Mouse (Mus musculus): ENCODE measurements around the gene Ext2. TPM values are rescaled to one million over a fixed set of nuclear protein-coding genes. Genes with fewer than 3 reads are reported as not detected.

The Ext2 gene
- polyA plus RNA-seq, 1 experiment from 2014 or later, result 78.6 TPM

- DNase-seq (ENCODE audit: low spot score) (no peak), ATAC-seq (replicated peaks; ENCODE audit: low FRiP score) (no peak)
- 96% methylated on average over 2 of the region's 2 CpGs for WGBS
- Histone ChIP-seq H3K4me2 (ENCODE audit: low read depth, low read length, severe bottlenecking) (no peak overlapping the region), H3K27me3 (ENCODE audit: control insufficient read depth, insufficient read depth, low read length) (no peaks in the 10 kb centered on the region), H3K36me3 (ENCODE audit: control insufficient read depth, insufficient read depth, low read length) (peaks cover 3% of the 10 kb centered on the region; the same call in 1 of the 2 replicates), H3K4me1 (replicated peaks; ENCODE audit: control insufficient read depth, insufficient read depth, low read length) (no peaks in the 10 kb centered on the region), H3K4me3 (ENCODE audit: low read depth, low read length) (no peak overlapping the region), H3K27ac (ENCODE audit: low read depth, low read length) (no peak overlapping the region), H3K9ac (ENCODE audit: low read length) (no peak overlapping the region), H3K9me3 (ENCODE audit: control insufficient read depth, low read length) (no peaks in the 10 kb centered on the region)
Observed at GRCm38 (mm10) chr2:93802947-93803346, 19.4 kb downstream of the Ext2 start.

GRCm38 (mm10) chr2:93801097-93801496 lies 21.3 kb downstream of the Ext2 start:
- Histone ChIP-seq H3K4me3 (ENCODE audit: low read depth, low read length) (no peak overlapping the region), H3K4me1 (replicated peaks; ENCODE audit: control insufficient read depth, insufficient read depth, low read length) (no peaks in the 10 kb centered on the region), H3K9ac (ENCODE audit: low read length) (no peak overlapping the region), H3K4me2 (ENCODE audit: low read depth, low read length, severe bottlenecking) (no peak overlapping the region), H3K27ac (ENCODE audit: low read depth, low read length) (no peak overlapping the region), H3K9me3 (ENCODE audit: control insufficient read depth, low read length) (no peaks in the 10 kb centered on the region), H3K27me3 (ENCODE audit: control insufficient read depth, insufficient read depth, low read length) (no peaks in the 10 kb centered on the region), H3K36me3 (ENCODE audit: control insufficient read depth, insufficient read depth, low read length) (peaks cover 3% of the 10 kb centered on the region; the same call in 1 of the 2 replicates)
- 78% methylated on average over 7 of the region's 7 CpGs for WGBS
- ATAC-seq (replicated peaks; ENCODE audit: low FRiP score), result no peak
- no peak for DNase-seq (ENCODE audit: low spot score)

- H3K4me2 ChIP-seq (ENCODE audit: low read depth, low read length, severe bottlenecking), result no peak overlapping the region
- H3K27me3 ChIP-seq (ENCODE audit: control insufficient read depth, insufficient read depth, low read length), result no peaks in the 10 kb centered on the region
- H3K4me1 ChIP-seq (replicated peaks; ENCODE audit: control insufficient read depth, insufficient read depth, low read length), result no peaks in the 10 kb centered on the region
- no peak overlapping the region for H3K4me3 ChIP-seq (ENCODE audit: low read depth, low read length)
- WGBS, result 89% methylated on average over 19 of the region's 19 CpGs
- H3K36me3 ChIP-seq (ENCODE audit: control insufficient read depth, insufficient read depth, low read length), result no peaks in the 10 kb centered on the region
- DNase-seq (ENCODE audit: low spot score), result no peak
- H3K27ac ChIP-seq (ENCODE audit: low read depth, low read length), result no peak overlapping the region
- no peaks in the 10 kb centered on the region for H3K9me3 ChIP-seq (ENCODE audit: control insufficient read depth, low read length)
- ATAC-seq (replicated peaks; ENCODE audit: low FRiP score), result no peak
- H3K9ac ChIP-seq (ENCODE audit: low read length), result no peak overlapping the region
Observed at GRCm38 (mm10) chr2:93797162-93797795, 25.1 kb downstream of the Ext2 start.

- DNase-seq (ENCODE audit: low spot score) (no peak), ATAC-seq (replicated peaks; ENCODE audit: low FRiP score) (no peak)
- H3K4me2 ChIP-seq (ENCODE audit: low read depth, low read length, severe bottlenecking), result no peak overlapping the region
- H3K9ac ChIP-seq (ENCODE audit: low read length), result no peak overlapping the region
- no peaks in the 10 kb centered on the region for H3K27me3 ChIP-seq (ENCODE audit: control insufficient read depth, insufficient read depth, low read length)
- H3K9me3 ChIP-seq (ENCODE audit: control insufficient read depth, low read length), result no peaks in the 10 kb centered on the region
- no peak overlapping the region for H3K27ac ChIP-seq (ENCODE audit: low read depth, low read length)
- no peak overlapping the region for H3K4me3 ChIP-seq (ENCODE audit: low read depth, low read length)
- no peaks in the 10 kb centered on the region for H3K36me3 ChIP-seq (ENCODE audit: control insufficient read depth, insufficient read depth, low read length)
- no peaks in the 10 kb centered on the region for H3K4me1 ChIP-seq (replicated peaks; ENCODE audit: control insufficient read depth, insufficient read depth, low read length)
- 93% methylated on average over 5 of the region's 5 CpGs for WGBS
Observed at GRCm38 (mm10) chr2:93794375-93794774, 28.0 kb downstream of the Ext2 start.

- no peak overlapping the region for H3K27ac ChIP-seq (ENCODE audit: low read depth, low read length)
Observed at GRCm38 (mm10) chr2:93791516-93792499, 30.6 kb downstream of the Ext2 start.

GRCm38 (mm10) chr2:93790798-93791345 lies 31.5 kb downstream of the Ext2 start:
- Histone ChIP-seq H3K27ac (ENCODE audit: low read depth, low read length) (no peak overlapping the region), H3K4me1 (replicated peaks; ENCODE audit: control insufficient read depth, insufficient read depth, low read length) (no peaks in the 10 kb centered on the region), H3K4me2 (ENCODE audit: low read depth, low read length, severe bottlenecking) (no peak overlapping the region), H3K27me3 (ENCODE audit: control insufficient read depth, insufficient read depth, low read length) (no peaks in the 10 kb centered on the region), H3K4me3 (ENCODE audit: low read depth, low read length) (no peak overlapping the region), H3K36me3 (ENCODE audit: control insufficient read depth, insufficient read depth, low read length) (no peaks in the 10 kb centered on the region), H3K9ac (ENCODE audit: low read length) (no peak overlapping the region), H3K9me3 (ENCODE audit: control insufficient read depth, low read length) (no peaks in the 10 kb centered on the region)
- DNase-seq (ENCODE audit: low spot score), result no peak
- no peak for ATAC-seq (replicated peaks; ENCODE audit: low FRiP score)
- WGBS, result 93% methylated on average over 4 of the region's 4 CpGs

More at GRCm38 (mm10) chr2:93791516-93792499, 30.6 kb downstream of the Ext2 start:
- ATAC-seq (replicated peaks; ENCODE audit: low FRiP score) (no peak), DNase-seq (ENCODE audit: low spot score) (no peak)
- WGBS, result 70% methylated on average over 13 of the region's 13 CpGs
- Histone ChIP-seq H3K27me3 (ENCODE audit: control insufficient read depth, insufficient read depth, low read length) (no peaks in the 10 kb centered on the region), H3K4me1 (replicated peaks; ENCODE audit: control insufficient read depth, insufficient read depth, low read length) (no peaks in the 10 kb centered on the region), H3K4me2 (ENCODE audit: low read depth, low read length, severe bottlenecking) (no peak overlapping the region), H3K36me3 (ENCODE audit: control insufficient read depth, insufficient read depth, low read length) (no peaks in the 10 kb centered on the region), H3K9me3 (ENCODE audit: control insufficient read depth, low read length) (no peaks in the 10 kb centered on the region), H3K4me3 (ENCODE audit: low read depth, low read length) (no peak overlapping the region), H3K9ac (ENCODE audit: low read length) (no peak overlapping the region)

GRCm38 (mm10) chr2:93788557-93788956 lies 33.8 kb downstream of the Ext2 start:
- Histone ChIP-seq H3K9ac (ENCODE audit: low read length) (no peak overlapping the region), H3K9me3 (ENCODE audit: control insufficient read depth, low read length) (no peaks in the 10 kb centered on the region), H3K36me3 (ENCODE audit: control insufficient read depth, insufficient read depth, low read length) (no peaks in the 10 kb centered on the region), H3K27ac (ENCODE audit: low read depth, low read length) (no peak overlapping the region), H3K4me2 (ENCODE audit: low read depth, low read length, severe bottlenecking) (no peak overlapping the region), H3K4me3 (ENCODE audit: low read depth, low read length) (no peak overlapping the region), H3K4me1 (replicated peaks; ENCODE audit: control insufficient read depth, insufficient read depth, low read length) (peaks cover 2% of the 10 kb centered on the region; the same call in 1 of the 2 replicates), H3K27me3 (ENCODE audit: control insufficient read depth, insufficient read depth, low read length) (no peaks in the 10 kb centered on the region)
- WGBS, result 83% methylated on average over 5 of the region's 5 CpGs
- ATAC-seq (replicated peaks; ENCODE audit: low FRiP score) (no peak), DNase-seq (ENCODE audit: low spot score) (no peak)

GRCm38 (mm10) chr2:93786175-93786574 lies 36.2 kb downstream of the Ext2 start:
- H3K36me3 ChIP-seq (ENCODE audit: control insufficient read depth, insufficient read depth, low read length), result no peaks in the 10 kb centered on the region
- peaks cover 2% of the 10 kb centered on the region; the same call in 1 of the 2 replicates for H3K4me1 ChIP-seq (replicated peaks; ENCODE audit: control insufficient read depth, insufficient read depth, low read length)
- no peak for ATAC-seq (replicated peaks; ENCODE audit: low FRiP score)
- no peak overlapping the region for H3K27ac ChIP-seq (ENCODE audit: low read depth, low read length)
- H3K9ac ChIP-seq (ENCODE audit: low read length), result no peak overlapping the region
- peak; percentile 85 for DNase-seq (ENCODE audit: low spot score)
- no peaks in the 10 kb centered on the region for H3K9me3 ChIP-seq (ENCODE audit: control insufficient read depth, low read length)
- no peaks in the 10 kb centered on the region for H3K27me3 ChIP-seq (ENCODE audit: control insufficient read depth, insufficient read depth, low read length)
- no peak overlapping the region for H3K4me3 ChIP-seq (ENCODE audit: low read depth, low read length)
- no peak overlapping the region for H3K4me2 ChIP-seq (ENCODE audit: low read depth, low read length, severe bottlenecking)
- 51% methylated on average over 4 of the region's 4 CpGs for WGBS

Measured in forebrain, embryonic 11.5 days (tissue).